Comparison of ENCODE assay signal across 22 mouse cellular contexts in genomic region chr1:70700270-70700669, GRCm38 (mm10). TPM values are rescaled to one million over a fixed set of nuclear protein-coding genes. Genes with fewer than 3 reads are reported as not detected.
DNase-seq lines count a peak whose midpoint lies in the region.
"Had no signal": no experiment of that assay in that cellular context is flagged by ENCODE, and none has a peak within 500 bp of the region (broad histone marks: within the 10 kb centered on the region; RNA-seq: fewer than 3 reads in every experiment).

No protein-coding gene starts in this region.

- DNase-seq in layer of hippocampus, adult 11-12 months (ENCODE audit: low spot score) = peak; percentile 17
- DNase-seq in layer of hippocampus, postnatal 25 days (ENCODE audit: extremely low spot score in 1 of 2, low spot score in 1 of 2) = no peak
- peak; percentile 10 for DNase-seq in right cerebral cortex, adult 18-20 months
- DNase-seq in right cerebral cortex, postnatal 14 days = no peak
- DNase-seq in layer of hippocampus, adult 9-10 months (ENCODE audit: low spot score) = peak; percentile 7
- DNase-seq in cerebellum, postnatal 4 days (ENCODE audit: low spot score in 2 of 2) = no peak
- DNase-seq: adrenal gland, postnatal 10 days; adrenal gland, postnatal 36 days; B cell, adult 2 months; cerebellum, adult 11 months; cerebellum, adult 2 months; cerebellum, adult 9-11 months; cerebellum, postnatal 25 days; embryo, embryonic 11 days; gastrocnemius, adult 2 months; gastrocnemius, postnatal 14 days had no signal

RNA-seq across cellular contexts. Expression of gene Vwc2l, which starts 25.2 kb away (rescaled TPM):
- total RNA-seq in layer of hippocampus, postnatal 25 days (2021) = 1 to 10 TPM; 4.8 to 5.8 TPM
- total RNA-seq: adrenal gland, adult 18-20 months; CH12.LX; gastrocnemius, adult 2 months; gastrocnemius, postnatal 14 days; gastrocnemius, postnatal 4 days; heart, adult 8-10 months; heart, postnatal 25 days; hematopoietic stem cell, adult 5-6 weeks had no signal

Comparison
In these comparisons a context has a peak if more than half of its experiments do, and no peak if none do; other contexts are left out.
1. DNase-seq: peak in layer of hippocampus, adult 11-12 months (single experiment), right cerebral cortex, adult 18-20 months (single experiment) and layer of hippocampus, adult 9-10 months (single experiment); none in layer of hippocampus, postnatal 25 days (0 of 2), right cerebral cortex, postnatal 14 days (single experiment) and cerebellum, postnatal 4 days (0 of 2).